Mouse (Mus musculus): ENCODE data around the gene Uchl3.
A peak's percentile ranks its signal among the peaks of the same experiment; 100 is the strongest.

Uchl3 gene

DNA sequence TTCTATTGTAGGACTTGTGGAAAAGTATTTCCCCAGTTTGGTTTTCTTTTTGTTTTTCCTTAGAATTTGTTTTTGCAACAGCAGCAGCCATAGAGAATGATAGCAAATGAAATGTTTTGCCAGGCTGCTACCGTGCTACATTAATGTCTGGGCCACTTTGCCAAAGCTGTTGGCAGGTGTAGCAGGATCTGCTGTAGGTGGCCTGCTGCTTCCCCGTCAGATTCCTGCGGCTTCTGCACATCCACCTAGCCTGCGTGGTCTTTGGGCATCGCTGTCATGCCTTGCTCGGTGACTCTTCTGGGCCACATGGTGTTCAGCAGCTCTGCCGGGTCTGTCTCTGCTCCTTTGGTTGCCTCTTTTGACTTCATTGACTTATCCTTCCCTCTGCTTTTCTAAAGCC, 14.9 kb downstream of the Uchl3 start:
- DNase-seq: no peak

DNA sequence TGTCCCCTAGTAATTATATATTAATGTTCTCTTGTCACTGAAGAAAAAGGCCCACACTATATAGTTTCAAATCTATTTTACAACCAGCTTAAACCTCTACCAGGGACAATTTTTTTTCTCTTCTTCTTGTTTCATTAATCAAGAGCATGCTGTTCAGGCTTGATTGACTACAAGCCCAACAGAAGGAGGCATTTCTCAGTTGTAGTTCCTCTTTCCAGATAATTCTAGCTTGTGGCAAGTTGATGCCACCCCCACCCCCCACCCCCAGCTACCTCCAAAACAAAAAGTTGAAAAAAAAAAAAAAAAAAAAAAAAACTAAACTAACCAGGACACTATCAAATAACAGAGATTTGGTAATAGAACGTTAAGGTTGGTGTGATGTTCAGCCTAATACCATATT, 18.5 kb downstream of the Uchl3 start:
- no peak for DNase-seq

DNA sequence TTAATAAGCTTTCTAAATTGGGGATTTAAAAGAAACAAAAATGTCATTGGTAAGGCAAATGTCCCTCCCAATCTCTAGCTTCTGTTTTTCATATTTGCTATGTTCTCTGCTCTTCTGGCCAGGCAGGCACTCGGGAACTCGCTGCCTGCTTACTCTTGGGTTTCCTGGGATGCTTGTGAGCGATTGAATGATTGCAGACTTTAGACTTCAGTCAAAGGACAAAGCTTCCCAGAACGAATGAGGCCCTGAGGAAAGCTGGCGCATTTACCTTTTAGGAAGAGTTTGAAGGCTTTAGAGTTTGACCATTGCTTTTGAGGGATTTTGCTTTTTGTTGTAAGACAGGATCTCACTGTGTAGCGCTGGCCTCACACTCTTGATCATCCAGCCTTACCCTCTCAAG, 33.9 kb downstream of the Uchl3 start:
- DNase-seq: no peak

DNA sequence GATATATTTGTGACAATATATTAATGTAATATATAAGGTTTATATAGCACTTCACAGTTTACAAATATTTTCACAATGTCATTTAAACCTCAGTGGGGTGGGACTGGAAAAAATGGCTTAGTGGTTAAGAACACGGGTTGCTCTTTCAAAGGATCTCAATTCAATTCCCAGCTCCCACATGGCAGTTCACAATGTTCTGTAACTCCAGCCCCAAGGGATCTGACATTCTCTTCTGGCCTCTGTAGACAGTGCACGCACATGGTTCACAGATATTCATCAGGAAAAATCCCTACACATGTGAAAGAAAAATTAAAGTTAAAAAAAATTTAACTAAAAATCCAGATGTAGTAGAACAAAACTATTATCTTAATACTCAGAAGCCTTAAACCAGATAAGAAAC, 34.6 kb downstream of the Uchl3 start:
- DNase-seq: no peak

DNA sequence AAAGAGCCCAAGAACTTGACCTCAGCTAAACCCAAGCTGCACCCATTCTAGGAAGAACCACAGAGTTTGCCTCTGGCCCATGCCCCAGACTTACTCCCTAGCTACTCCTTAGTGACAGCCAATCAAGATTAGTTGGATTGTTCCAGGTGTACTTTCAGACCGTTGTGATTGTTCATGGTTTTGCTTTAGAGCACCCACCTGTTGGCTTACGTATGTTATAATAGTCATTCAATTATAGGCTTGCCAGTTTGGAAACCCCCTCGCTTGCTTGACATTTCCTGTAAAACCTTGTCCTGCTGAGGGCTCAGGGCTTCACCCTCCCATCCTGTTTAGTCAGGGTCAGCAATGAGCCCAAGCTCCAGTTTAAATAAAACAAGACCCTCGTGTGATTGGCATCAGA, 50.7 kb downstream of the Uchl3 start:
- DNase-seq: no peak

DNA sequence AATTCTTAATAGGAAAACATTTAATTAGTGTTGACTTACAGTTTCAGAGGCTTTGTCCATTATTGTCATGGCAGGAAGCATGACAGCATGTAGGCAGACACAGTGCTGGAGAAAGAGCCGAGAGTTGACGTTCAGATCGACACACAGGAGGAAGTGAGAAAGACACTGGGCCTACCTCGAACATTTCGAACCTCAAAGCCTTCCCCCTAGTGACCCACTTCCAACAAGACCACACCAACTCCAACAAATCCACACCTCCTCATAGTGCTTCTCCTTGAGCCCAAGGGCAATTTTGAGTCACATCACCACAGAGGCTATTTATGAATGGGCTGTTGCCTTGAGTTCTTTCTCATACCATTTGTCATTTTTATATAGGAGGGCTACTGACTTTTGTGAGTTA, 53.3 kb downstream of the Uchl3 start:
- no peak for DNase-seq

DNA sequence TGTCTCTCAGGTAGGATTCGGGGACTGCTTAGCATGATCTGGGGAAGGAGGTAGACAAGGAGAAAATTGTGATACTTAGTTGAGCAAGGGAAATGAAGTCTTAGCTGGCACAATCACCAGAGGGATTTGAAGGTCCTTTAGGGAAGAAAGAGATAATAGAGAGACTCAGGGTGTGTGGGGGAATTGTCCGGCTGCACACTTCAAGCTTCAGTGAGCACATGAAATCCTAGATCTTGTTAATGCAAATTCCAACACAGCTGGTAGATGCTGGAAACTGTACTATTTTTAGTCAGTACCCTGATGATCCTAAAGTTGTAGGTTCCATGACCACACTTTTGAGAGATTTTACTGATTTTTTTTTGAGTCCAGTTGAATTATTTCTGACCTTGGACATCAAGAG, 60.6 kb downstream of the Uchl3 start:
- DNase-seq: no peak

DNA sequence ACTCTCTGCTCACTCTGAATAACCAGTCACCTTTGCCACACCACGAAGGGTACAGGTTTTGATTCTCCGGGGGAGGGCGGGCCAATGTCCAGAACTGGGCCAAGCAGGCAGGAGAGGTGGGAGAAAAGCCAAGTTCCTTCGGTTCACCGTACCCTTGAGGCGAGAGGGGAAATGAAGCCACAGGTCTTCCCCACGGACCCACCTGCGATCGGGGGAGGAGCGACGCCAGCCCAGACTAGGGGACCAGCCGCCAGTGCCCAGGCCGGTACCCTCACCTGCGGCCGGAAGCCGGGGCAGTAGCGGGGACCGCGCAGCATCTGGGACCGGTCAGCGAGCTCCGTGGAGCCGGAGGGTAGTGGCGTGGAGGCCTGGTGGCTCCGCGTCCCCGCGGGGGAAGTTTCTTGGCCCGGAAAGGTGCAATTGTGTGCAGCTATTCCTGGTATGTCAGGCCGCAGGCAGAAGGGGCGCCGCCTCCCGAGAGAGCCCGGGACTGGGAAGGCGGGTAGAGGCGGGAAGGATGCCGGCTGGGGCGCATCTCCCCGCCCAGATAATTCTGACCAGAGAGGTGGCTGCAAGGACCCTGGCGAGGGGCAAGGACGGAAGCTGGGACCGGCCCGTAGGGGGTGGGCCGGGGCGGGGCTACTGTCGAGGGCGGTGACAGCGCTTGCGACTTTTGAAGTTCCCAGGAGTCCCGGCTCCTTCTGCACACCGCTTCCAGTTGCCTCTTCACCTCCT, 75.6 kb downstream of the Uchl3 start, which contains the start of the genes Gm9922 and Lmo7:
Gm9922 (minus strand) TSS at position 578 of the 735 bp plus-strand sequence.
Lmo7 (plus strand) TSS at position 721 of the 735 bp plus-strand sequence.
- DNase-seq: peak; percentile 77 to 82

DNA sequence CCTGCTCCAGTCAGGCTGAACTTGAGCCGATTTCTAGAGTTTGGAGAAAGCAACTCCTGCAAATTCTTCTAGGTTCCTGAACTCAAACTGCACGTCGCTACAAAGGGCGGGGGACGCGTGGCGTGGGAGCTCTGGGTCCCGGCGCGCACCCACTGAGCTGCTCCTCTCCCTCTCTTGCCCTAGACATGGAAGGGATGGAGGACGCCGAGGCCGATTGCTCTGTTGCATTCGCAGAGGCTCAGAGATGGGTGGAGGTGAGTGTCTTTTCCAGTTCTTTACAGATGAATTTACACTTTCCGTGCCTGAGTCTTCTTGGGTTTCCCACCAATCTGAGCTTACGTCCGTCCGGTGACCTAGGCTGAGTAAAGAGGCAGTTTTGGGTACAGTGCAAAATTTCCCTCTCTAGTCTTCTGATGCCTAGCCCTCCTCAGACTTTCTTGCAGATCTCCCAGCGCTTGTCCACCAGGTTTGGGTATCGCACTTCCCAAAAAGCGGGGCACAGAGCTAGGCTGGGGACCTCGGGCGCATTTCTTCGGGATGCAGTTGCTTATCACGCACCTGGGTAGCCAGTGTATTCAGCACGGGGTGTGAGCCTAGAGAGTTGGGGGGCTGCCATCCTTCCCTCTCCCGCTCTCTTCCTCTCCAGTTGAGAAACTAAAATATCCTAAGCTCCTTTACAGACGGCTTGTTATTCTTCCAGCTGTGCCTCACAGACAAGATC, 76.4 kb downstream of the Uchl3 start:
- DNase-seq: no peak

DNA sequence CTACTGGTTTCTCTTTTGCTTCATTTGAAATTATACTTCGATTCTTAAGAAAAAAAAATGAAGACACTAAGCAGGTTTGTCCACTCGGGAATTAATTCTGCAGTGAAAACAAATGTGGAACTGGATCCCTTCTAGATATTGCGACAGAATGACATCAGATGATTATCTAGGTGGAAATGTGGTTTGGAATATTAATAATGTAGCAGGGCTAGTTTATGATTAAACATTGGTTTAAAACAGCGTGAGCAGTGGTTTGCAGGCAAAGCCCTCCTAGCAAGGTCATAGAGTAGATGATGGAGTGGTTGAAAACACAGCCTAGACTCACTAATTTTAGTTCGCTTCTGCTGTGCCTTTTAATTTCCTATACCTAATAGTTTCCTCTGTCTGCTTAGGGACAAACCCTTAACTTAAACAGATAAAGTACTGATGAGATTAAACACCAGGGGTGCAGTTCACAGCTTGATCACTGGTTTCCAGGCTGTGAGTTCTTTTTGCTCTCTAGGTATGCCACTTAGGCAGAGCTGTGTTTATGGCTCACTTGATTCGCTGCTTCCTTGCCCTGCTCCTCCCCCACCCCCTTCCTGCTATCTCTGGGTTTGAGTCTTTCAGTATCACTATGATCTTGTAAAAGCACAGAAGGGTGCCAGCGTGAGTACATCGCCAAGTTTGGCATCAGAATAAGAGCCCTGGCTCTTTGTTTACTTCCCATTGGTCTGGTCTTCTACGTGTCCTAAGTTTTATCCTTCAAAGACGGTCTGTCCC, 80.0 kb downstream of the Uchl3 start:
- no peak for DNase-seq

DNA sequence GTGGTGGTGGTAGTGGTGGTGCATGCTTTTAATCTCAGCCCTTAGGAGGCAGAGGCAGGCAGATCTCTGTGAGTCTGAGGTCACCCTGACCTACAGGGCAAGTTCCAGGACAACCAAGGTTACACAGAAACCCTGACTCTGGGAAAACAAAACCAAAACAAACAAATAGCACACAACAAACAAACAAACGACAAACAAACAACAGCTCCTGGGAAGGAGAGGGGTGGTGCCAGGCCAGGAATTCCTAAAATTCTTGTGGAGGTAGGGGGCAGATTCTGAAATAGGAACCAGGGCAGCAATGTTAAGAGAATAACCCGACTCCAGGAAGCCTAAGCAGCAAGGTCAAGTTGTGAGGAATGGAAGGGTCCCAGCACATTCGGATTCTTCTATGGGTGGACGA, 83.7 kb downstream of the Uchl3 start:
- DNase-seq: no peak

Measured in lung, adult 18-20 months (tissue).